Comparison of ENCODE assay signal across 9 mouse cellular contexts in genomic region chr14:20576179-20576578, GRCm38 (mm10). TPM values are rescaled to one million over a fixed set of nuclear protein-coding genes. Genes with fewer than 3 reads are reported as not detected.
A peak's percentile ranks its signal among the peaks of the same experiment; 100 is the strongest.
DNase-seq lines count a peak whose midpoint lies in the region; ATAC-seq and TF ChIP-seq lines count a peak whose summit lies in the region.
"Had no signal": no experiment of that assay in that cellular context is flagged by ENCODE, and none has a peak within 500 bp of the region (broad histone marks: within the 10 kb centered on the region; RNA-seq: fewer than 3 reads in every experiment).

No protein-coding gene starts in this region.

- H3K4me1 ChIP-seq in liver, adult 2 months (ENCODE audit: control insufficient read depth, insufficient read depth, low read length): no peaks in the 10 kb centered on the region
- no peaks in the 10 kb centered on the region for H3K4me1 ChIP-seq in liver, embryonic 12.5 days
- H3K4me1 ChIP-seq in stomach, embryonic 16.5 days (ENCODE audit: control insufficient read depth, insufficient read depth, low read length): no peaks in the 10 kb centered on the region
- H3K4me1 ChIP-seq: embryonic facial prominence, embryonic 12.5 days had no signal

- no peak overlapping the region for H3K9ac ChIP-seq in liver, adult 2 months (ENCODE audit: low read depth, low read length)
- no peak overlapping the region for H3K9ac ChIP-seq in liver, embryonic 12.5 days
- H3K9ac ChIP-seq in stomach, embryonic 16.5 days (ENCODE audit: low read length): no peak overlapping the region
- H3K9ac ChIP-seq: embryonic facial prominence, embryonic 12.5 days had no signal

- H3K4me2 ChIP-seq in liver, embryonic 12.5 days: no peak overlapping the region
- no peak overlapping the region for H3K4me2 ChIP-seq in stomach, embryonic 16.5 days (ENCODE audit: low read depth, low read length)
- H3K4me2 ChIP-seq: embryonic facial prominence, embryonic 12.5 days had no signal

- H3K4me3 ChIP-seq in liver, adult 2 months (ENCODE audit: insufficient read depth, low read depth, low read length): no peak overlapping the region
- H3K4me3 ChIP-seq in liver, embryonic 12.5 days: no peak overlapping the region
- peak overlapping the region; percentile 45 for H3K4me3 ChIP-seq in gastrocnemius, adult 2 months
- H3K4me3 ChIP-seq in stomach, embryonic 16.5 days (replicated peaks; ENCODE audit: low read length): no peak overlapping the region
- H3K4me3 ChIP-seq: embryonic facial prominence, embryonic 12.5 days had no signal

- H3K79me2 ChIP-seq in liver, adult 2 months (ENCODE audit: control insufficient read depth, insufficient read depth, low read length): no peaks in the 10 kb centered on the region

- TF ChIP-seq POLR2A in liver, adult 2 months (IDR thresholded peaks at IDR 0.05; ENCODE audit: extremely low read depth, insufficient read depth, low read length): no peak

- 59% methylated on average over 7 of the region's 7 CpGs for WGBS in liver, adult 2 months
- WGBS in liver, embryonic 12.5 days (ENCODE audit: insufficient replicate concordance): 44% methylated on average over 7 of the region's 7 CpGs
- WGBS in stomach, embryonic 16.5 days: 51% methylated on average over 7 of the region's 7 CpGs

- peak; percentile 41 for DNase-seq in liver, adult 2 months (ENCODE audit: extremely low read depth, low read depth, low spot score)
- DNase-seq in cerebellum, postnatal 10 days: peak; percentile 85
- DNase-seq in gastrocnemius, adult 2 months: peak; percentile 75
- peak; percentile 76 for DNase-seq in induced T-regulatory cell, adult 2 months (ENCODE audit: low read depth)
- DNase-seq in left cerebral cortex, postnatal 25 days (ENCODE audit: low spot score in 2 of 2): peak; percentile 76 to 87
- peak; percentile 83 for DNase-seq in naive thymus-derived CD4-positive, alpha-beta T cell, adult 2 months (ENCODE audit: low read depth)

- no peaks in the 10 kb centered on the region for H3K9me3 ChIP-seq in liver, embryonic 12.5 days (replicated peaks)
- H3K9me3 ChIP-seq in stomach, embryonic 16.5 days (replicated peaks; ENCODE audit: control insufficient read depth, low read length): no peaks in the 10 kb centered on the region
- H3K9me3 ChIP-seq: embryonic facial prominence, embryonic 12.5 days had no signal

- H3K27me3 ChIP-seq in liver, adult 2 months (ENCODE audit: control insufficient read depth, insufficient read depth, low read length): no peaks in the 10 kb centered on the region
- H3K27me3 ChIP-seq in liver, embryonic 12.5 days (replicated peaks): no peaks in the 10 kb centered on the region
- H3K27me3 ChIP-seq in stomach, embryonic 16.5 days (ENCODE audit: control insufficient read depth, insufficient read depth, low read length): no peaks in the 10 kb centered on the region
- H3K27me3 ChIP-seq: embryonic facial prominence, embryonic 12.5 days had no signal

- intact Hi-C loops in gastrocnemius, adult 2 months (cut with DNase I): loop anchor here (1.0 to 5.0 kb wide), 2 partner anchors 66 to 82 kb away; partner anchors contain the start of gene Usp54
- intact Hi-C loops in left cerebral cortex, postnatal 25 days (cut with DNase I): loop anchor here (1.0 kb wide), 1 partner anchor 85 kb away; no protein-coding TSS in a partner anchor

- ATAC-seq in liver, embryonic 12.5 days: no peak
- ATAC-seq in stomach, embryonic 16.5 days (ENCODE audit: insufficient read depth, low FRiP score): peak; percentile 33; the same call in 1 of the 2 replicates

- no peaks in the 10 kb centered on the region; the same call in 1 of the 2 replicates for H3K36me3 ChIP-seq in liver, adult 2 months (ENCODE audit: control insufficient read depth, insufficient read depth, low read length)
- peaks cover 10% of the 10 kb centered on the region for H3K36me3 ChIP-seq in liver, embryonic 12.5 days
- H3K36me3 ChIP-seq in stomach, embryonic 16.5 days (ENCODE audit: control insufficient read depth, insufficient read depth, low read length): 0 out of 2 replicates have a peak, but pooled peaks cover 2% of the 10 kb centered on the region

- peak; percentile 51 for TF ChIP-seq CTCF in liver, adult 2 months (IDR thresholded peaks at IDR 0.05; ENCODE audit: low read depth, low read length)
- TF ChIP-seq CTCF in gastrocnemius, adult 2 months (IDR thresholded peaks at IDR 0.05): peak; percentile 90

- H3K27ac ChIP-seq in liver, adult 2 months (replicated peaks; ENCODE audit: insufficient read depth, low read depth, low read length): no peak overlapping the region
- no peak overlapping the region for H3K27ac ChIP-seq in liver, embryonic 12.5 days
- H3K27ac ChIP-seq in gastrocnemius, adult 2 months: peak overlapping the region; percentile 77
- no peak overlapping the region for H3K27ac ChIP-seq in stomach, embryonic 16.5 days (ENCODE audit: low read length)
- H3K27ac ChIP-seq: embryonic facial prominence, embryonic 12.5 days had no signal

RNA-seq across cellular contexts. Expression of gene Ppp3cb, which starts 29.8 kb away (rescaled TPM):
- 23.0 and 24.8 TPM in 2 replicates for total RNA-seq in liver, adult 2 months (2014; rRNA removed)
- 4.4 and 4.5 TPM in 2 replicates for polyA plus RNA-seq in liver, adult 2 months (2012; rRNA removed)
- polyA plus RNA-seq in liver, embryonic 12.5 days (2016; fragmentation: Nextera tagmentation; extraction: Ambion mirVana): 26.8 and 30.0 TPM in 2 replicates
- total RNA-seq in gastrocnemius, adult 2 months (2021): 100 to 1,000 TPM; 170 to 204 TPM
- total RNA-seq in left cerebral cortex, postnatal 25 days (2021): 100 to 1,000 TPM; 297 to 305 TPM
- polyA plus RNA-seq in stomach, embryonic 16.5 days (2015; fragmentation: Nextera tagmentation; extraction: Ambion mirVana): 22.5 and 27.5 TPM in 2 replicates
